Mouse (Mus musculus): ENCODE results near the gene Shank2. TPM values are rescaled to one million over a fixed set of nuclear protein-coding genes. Genes with fewer than 3 reads are reported as not detected.

Gene Shank2
- total and polyA plus RNA-seq, 2 experiments from 2014 or later = 9.3 to 32.6 TPM

DNA sequence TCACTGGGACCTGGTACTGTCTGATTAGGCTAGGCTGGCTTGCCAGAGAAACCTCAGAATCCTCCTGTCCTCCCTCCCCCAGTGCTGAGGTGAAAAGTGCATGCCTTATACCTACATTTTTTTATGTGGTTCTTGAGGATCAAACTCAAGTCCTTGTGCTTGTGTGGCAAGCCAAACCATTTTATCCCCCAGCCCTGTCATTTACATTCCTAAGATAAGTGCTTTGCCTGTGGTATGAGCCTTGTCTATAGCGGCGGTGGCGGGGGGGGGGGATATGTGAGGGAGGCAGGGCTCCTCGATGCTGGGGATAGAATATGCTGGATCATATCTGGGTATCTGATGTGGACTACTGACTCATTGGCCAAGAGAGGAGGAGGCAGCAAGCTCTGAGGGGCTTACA, 151.4 kb downstream of the Shank2 start:
- Histone ChIP-seq H3K4me2 (ENCODE audit: low read depth, low read length, poor library complexity, severe bottlenecking) (no peak overlapping the region), H3K27me3 (ENCODE audit: insufficient read depth, low read length) (no peaks in the 10 kb centered on the region), H3K4me1 (ENCODE audit: insufficient read depth, low read length) (no peaks in the 10 kb centered on the region), H3K9me3 (ENCODE audit: low read length) (no peaks in the 10 kb centered on the region), H3K4me3 (ENCODE audit: low read depth, low read length) (no peak overlapping the region), H3K36me3 (ENCODE audit: insufficient read depth, low read length) (no peaks in the 10 kb centered on the region), H3K27ac (ENCODE audit: low read depth, low read length) (no peak overlapping the region), H3K9ac (replicated peaks; ENCODE audit: low read length, poor library complexity, severe bottlenecking) (no peak overlapping the region)
- DNase-seq (ENCODE audit: low spot score) (no peak), ATAC-seq (ENCODE audit: low FRiP score) (no peak)
- WGBS = 75% methylated on average over 4 of the region's 4 CpGs
- no peak for TF ChIP-seq CTCF (IDR thresholded peaks at IDR 0.05)

DNA sequence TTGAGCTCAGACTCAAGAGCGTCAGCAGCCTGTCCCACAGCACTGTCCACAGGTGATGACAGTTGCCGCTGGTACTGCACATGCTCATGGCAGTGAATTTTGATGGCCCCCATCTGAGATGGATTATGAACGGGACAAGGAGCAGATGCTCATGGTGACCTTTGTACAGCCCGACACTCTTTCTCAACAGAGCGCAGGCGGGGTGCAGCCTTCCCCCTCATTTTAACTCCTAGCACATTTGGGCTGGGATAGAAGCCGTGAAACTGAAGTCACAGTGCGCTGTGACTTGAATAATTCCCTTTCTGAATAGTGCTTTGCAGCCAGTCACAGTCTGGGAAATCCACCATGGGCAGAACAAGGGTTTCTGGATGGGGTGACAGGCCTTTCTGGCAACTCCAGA, 152.0 kb downstream of the Shank2 start:
- DNase-seq (ENCODE audit: low spot score) (peak; percentile 41), ATAC-seq (ENCODE audit: low FRiP score) (no peak)
- Histone ChIP-seq H3K4me3 (ENCODE audit: low read depth, low read length) (no peak overlapping the region), H3K27ac (ENCODE audit: low read depth, low read length) (no peak overlapping the region), H3K9me3 (ENCODE audit: low read length) (no peaks in the 10 kb centered on the region), H3K4me2 (ENCODE audit: low read depth, low read length, poor library complexity, severe bottlenecking) (no peak overlapping the region), H3K36me3 (ENCODE audit: insufficient read depth, low read length) (no peaks in the 10 kb centered on the region), H3K9ac (replicated peaks; ENCODE audit: low read length, poor library complexity, severe bottlenecking) (no peak overlapping the region), H3K27me3 (ENCODE audit: insufficient read depth, low read length) (no peaks in the 10 kb centered on the region), H3K4me1 (ENCODE audit: insufficient read depth, low read length) (no peaks in the 10 kb centered on the region)
- TF ChIP-seq CTCF (IDR thresholded peaks at IDR 0.05) = no peak
- 45% methylated on average over 8 of the region's 8 CpGs for WGBS

DNA sequence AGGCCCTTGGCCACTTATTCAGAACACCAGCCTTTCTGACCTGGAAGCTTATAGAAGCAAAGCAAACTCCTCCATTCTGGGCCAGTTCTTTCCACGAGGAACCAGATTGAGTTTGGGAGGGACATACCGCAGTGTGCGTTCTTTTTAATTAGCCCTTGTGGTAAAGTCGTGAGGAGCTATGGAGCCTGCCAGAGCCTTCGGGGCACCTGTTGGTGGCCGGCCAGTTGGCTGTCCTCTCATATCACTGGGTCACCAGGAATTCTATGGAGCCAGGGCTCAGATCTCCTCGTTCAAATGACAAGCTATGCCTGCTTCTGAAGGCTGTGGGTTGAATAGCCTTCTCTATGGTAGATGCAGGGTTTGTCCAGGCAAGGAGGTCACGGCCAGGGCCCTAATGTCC, 156.2 kb downstream of the Shank2 start:
- TF ChIP-seq CTCF (IDR thresholded peaks at IDR 0.05) = no peak

DNA sequence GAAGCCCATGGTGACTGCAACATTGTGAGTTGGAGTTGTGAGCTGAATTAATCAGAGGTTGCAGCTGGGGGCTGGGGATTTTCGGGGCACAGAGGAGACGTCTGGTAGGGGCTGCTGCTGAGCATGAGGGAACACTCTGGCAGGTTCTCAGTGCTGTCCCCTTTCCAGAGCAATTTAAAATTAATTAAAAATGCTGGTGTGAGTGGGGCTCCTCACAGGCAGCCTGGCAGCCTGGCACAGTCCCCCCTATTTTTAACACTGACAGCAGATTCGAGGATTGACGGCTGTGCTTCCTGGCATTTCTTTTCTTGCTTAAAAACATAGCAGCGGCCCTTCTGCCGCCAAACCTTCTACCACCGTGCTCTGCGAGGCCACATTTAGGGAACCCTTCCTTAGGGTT, 157.8 kb downstream of the Shank2 start:
- H3K9ac ChIP-seq (replicated peaks; ENCODE audit: low read length, poor library complexity, severe bottlenecking) = no peak overlapping the region
- H3K27me3 ChIP-seq (ENCODE audit: insufficient read depth, low read length) = no peaks in the 10 kb centered on the region
- DNase-seq (ENCODE audit: low spot score) (no peak), ATAC-seq (ENCODE audit: low FRiP score) (no peak)
- no peaks in the 10 kb centered on the region for H3K9me3 ChIP-seq (ENCODE audit: low read length)
- no peak overlapping the region for H3K4me2 ChIP-seq (ENCODE audit: low read depth, low read length, poor library complexity, severe bottlenecking)
- TF ChIP-seq CTCF (IDR thresholded peaks at IDR 0.05) = no peak
- H3K36me3 ChIP-seq (ENCODE audit: insufficient read depth, low read length) = no peaks in the 10 kb centered on the region
- WGBS = 69% methylated on average over 8 of the region's 8 CpGs
- no peaks in the 10 kb centered on the region for H3K4me1 ChIP-seq (ENCODE audit: insufficient read depth, low read length)
- no peak overlapping the region for H3K27ac ChIP-seq (ENCODE audit: low read depth, low read length)
- H3K4me3 ChIP-seq (ENCODE audit: low read depth, low read length) = no peak overlapping the region

More for the DNA sequence above, 156.2 kb downstream of the Shank2 start:
- H3K4me1 ChIP-seq (ENCODE audit: insufficient read depth, low read length) = no peaks in the 10 kb centered on the region
- H3K4me2 ChIP-seq (ENCODE audit: low read depth, low read length, poor library complexity, severe bottlenecking) = no peak overlapping the region
- no peak overlapping the region for H3K27ac ChIP-seq (ENCODE audit: low read depth, low read length)
- DNase-seq (ENCODE audit: low spot score) (no peak), ATAC-seq (ENCODE audit: low FRiP score) (no peak)
- no peaks in the 10 kb centered on the region for H3K9me3 ChIP-seq (ENCODE audit: low read length)
- no peaks in the 10 kb centered on the region for H3K27me3 ChIP-seq (ENCODE audit: insufficient read depth, low read length)
- no peak overlapping the region for H3K4me3 ChIP-seq (ENCODE audit: low read depth, low read length)
- no peak overlapping the region for H3K9ac ChIP-seq (replicated peaks; ENCODE audit: low read length, poor library complexity, severe bottlenecking)
- WGBS = 88% methylated on average over 8 of the region's 8 CpGs
- no peaks in the 10 kb centered on the region for H3K36me3 ChIP-seq (ENCODE audit: insufficient read depth, low read length)

DNA sequence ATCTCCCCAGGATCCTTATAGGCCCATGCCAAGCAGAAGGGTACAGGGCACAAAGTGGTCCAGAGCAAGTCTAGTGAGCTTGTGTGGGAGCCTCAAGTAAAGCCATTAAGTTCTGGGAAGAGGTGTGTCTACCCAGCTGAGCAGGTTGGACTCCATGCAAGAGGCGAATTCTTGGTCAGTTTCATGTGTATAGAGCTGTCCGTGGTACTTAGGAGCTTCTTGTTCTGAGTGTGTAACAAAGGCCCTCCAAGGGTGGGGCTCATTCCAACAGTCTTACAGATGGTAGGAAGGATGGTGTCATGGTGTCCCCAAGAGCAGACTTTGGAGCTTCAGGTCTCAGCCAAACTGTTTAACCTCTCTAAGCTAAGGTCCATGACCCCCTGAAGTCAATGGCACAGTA, 158.3 kb downstream of the Shank2 start:
- WGBS = 74% methylated on average over 2 of the region's 2 CpGs
- no peaks in the 10 kb centered on the region for H3K27me3 ChIP-seq (ENCODE audit: insufficient read depth, low read length)
- H3K9ac ChIP-seq (replicated peaks; ENCODE audit: low read length, poor library complexity, severe bottlenecking) = no peak overlapping the region
- H3K4me1 ChIP-seq (ENCODE audit: insufficient read depth, low read length) = no peaks in the 10 kb centered on the region
- H3K9me3 ChIP-seq (ENCODE audit: low read length) = no peaks in the 10 kb centered on the region
- no peak overlapping the region for H3K4me2 ChIP-seq (ENCODE audit: low read depth, low read length, poor library complexity, severe bottlenecking)
- DNase-seq (ENCODE audit: low spot score) (no peak), ATAC-seq (ENCODE audit: low FRiP score) (no peak)
- no peaks in the 10 kb centered on the region for H3K36me3 ChIP-seq (ENCODE audit: insufficient read depth, low read length)
- no peak overlapping the region for H3K4me3 ChIP-seq (ENCODE audit: low read depth, low read length)
- no peak for TF ChIP-seq CTCF (IDR thresholded peaks at IDR 0.05)
- no peak overlapping the region for H3K27ac ChIP-seq (ENCODE audit: low read depth, low read length)

DNA sequence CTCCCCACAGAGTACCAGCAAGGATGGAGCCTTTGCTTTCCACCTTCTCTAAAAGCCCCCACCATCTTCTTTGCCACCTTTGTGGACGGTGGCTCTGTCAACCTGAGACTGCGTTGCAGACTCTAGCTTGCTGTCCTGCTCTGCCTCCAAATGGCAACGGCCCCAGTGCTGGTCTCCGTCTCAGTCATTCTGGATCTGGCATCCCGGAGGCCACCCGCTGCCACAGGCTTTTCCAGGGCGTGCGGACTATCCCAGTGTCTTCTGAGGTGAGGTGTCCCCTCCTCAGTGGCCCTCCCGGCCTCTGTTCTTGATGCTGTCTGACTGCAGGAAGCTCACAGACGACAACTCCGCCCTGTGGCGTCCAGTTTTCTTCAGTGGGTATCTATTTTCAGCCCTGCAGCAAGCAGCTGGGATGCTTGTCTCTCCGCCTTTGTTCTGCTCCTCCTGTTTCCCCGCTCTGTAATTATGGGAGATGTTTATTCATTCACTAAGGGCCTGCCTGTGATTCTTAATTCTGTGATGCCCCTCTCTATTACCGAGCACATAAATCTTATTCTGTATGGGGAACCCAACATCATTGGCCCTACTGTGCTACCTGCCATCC, 159.0 kb downstream of the Shank2 start:
- Histone ChIP-seq H3K27me3 (ENCODE audit: insufficient read depth, low read length) (no peaks in the 10 kb centered on the region), H3K4me1 (ENCODE audit: insufficient read depth, low read length) (no peaks in the 10 kb centered on the region), H3K36me3 (ENCODE audit: insufficient read depth, low read length) (no peaks in the 10 kb centered on the region), H3K27ac (ENCODE audit: low read depth, low read length) (no peak overlapping the region), H3K4me3 (ENCODE audit: low read depth, low read length) (no peak overlapping the region), H3K9me3 (ENCODE audit: low read length) (no peaks in the 10 kb centered on the region), H3K9ac (replicated peaks; ENCODE audit: low read length, poor library complexity, severe bottlenecking) (no peak overlapping the region), H3K4me2 (ENCODE audit: low read depth, low read length, poor library complexity, severe bottlenecking) (no peak overlapping the region)
- DNase-seq (ENCODE audit: low spot score) (no peak), ATAC-seq (ENCODE audit: low FRiP score) (no peak)
- TF ChIP-seq CTCF (IDR thresholded peaks at IDR 0.05) = no peak
- WGBS = 82% methylated on average over 15 of the region's 15 CpGs
